Mouse (Mus musculus) gastrocnemius, postnatal 14 days (tissue): Measurements from ENCODE around the gene Btbd35f2. TPM values are rescaled to one million over a fixed set of nuclear protein-coding genes. Genes with fewer than 3 reads are reported as not detected.
"Not testable (repeated sequence)": the region's sequence is repeated elsewhere in the genome, so short reads cannot be mapped to it uniquely, and the experiment has no call there.

Experiments
- DNase-seq: peaks from one replicate; pipeline ENCODE4 v3.0.0; 2021; ENCODE audit warnings: mixed read lengths
- intact Hi-C: fragments of 180-260 bp; cut with DNase I; formaldehyde crosslinking; loops from one replicate; pipeline ENCODE4 v1.15.1; 2025; ENCODE audit warnings: low total_unique reads
- long read RNA-seq, 2 experiments: library from polyadenylated mRNA; stranded (forward); transcript quantifications; one replicate each; pipeline ENCODE4 v2.0.0; 2021
- total RNA-seq, 2 experiments: library from RNA; stranded (reverse); gene quantifications; 2 replicates each; pipeline ENCODE4 v1.2.3; 2021

The Btbd35f2 gene
- total RNA-seq = not detected
- long read RNA-seq, experiment 1 = 0 reads
- long read RNA-seq, experiment 2 = 0 reads

DNA sequence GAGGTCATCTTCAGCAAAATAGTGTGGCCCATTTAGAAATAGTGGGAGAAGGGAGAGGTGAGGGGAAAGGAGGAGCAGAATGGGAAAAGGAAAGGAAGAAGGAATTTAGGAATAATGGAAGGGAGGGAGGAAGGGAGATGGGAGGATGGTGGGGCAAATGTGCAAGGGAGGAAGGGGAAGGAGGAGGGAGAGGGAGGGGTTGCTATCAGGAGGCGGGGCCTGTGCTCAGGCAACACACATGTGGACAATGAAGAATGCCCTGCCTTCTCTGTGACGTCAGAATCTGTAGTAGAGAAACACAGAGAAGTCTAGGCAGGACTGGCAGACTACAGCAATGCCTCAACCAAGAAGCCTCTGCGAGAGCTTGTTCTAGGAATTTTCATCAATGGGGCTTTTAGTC is at the start of gene Btbd35f2:
Btbd35f2 (plus strand) TSS at position 301 of the 400 bp plus-strand sequence.
- intact Hi-C loops = not testable (repeated sequence)

More for the DNA sequence above, at the start of gene Btbd35f2:
- DNase-seq = not testable (repeated sequence)

Other genes with a start within 250 kb of the Btbd35f2 start
- not detected for gene Btbd35f22, start 230.6 kb upstream of the Btbd35f2 start, total RNA-seq